Mouse (Mus musculus): ENCODE results near the gene Haghl. TPM values are rescaled to one million over a fixed set of nuclear protein-coding genes. Genes with fewer than 3 reads are reported as not detected.
A peak's percentile ranks its signal among the peaks of the same experiment; 100 is the strongest.
"Not testable (repeated sequence)": the region's sequence is repeated elsewhere in the genome, so short reads cannot be mapped to it uniquely, and the experiment has no call there.

The Haghl gene
- polyA plus RNA-seq, 1 experiment from 2014 or later: 80.7 TPM

DNA sequence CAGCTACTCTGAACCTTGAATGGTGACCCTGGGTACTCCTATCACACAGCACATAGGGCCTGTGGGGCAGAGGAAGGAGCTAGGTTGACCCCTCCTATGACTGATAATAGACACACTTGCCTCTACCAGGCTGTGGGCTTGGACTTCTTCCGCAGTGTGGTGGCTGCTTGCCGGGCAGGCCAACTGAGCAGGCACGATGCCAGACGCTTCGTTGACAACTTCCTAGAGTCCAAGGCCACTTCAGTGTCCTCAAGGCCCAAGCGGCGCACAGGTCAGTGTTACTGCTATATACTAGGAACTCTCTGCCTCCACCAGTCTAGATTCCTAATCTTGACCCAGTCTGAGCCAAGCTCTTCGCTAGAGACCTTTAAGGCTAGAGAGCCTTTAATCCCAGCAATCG is 41.6 kb downstream of the Haghl start:
- no peak for DNase-seq (ENCODE audit: low spot score)

DNA sequence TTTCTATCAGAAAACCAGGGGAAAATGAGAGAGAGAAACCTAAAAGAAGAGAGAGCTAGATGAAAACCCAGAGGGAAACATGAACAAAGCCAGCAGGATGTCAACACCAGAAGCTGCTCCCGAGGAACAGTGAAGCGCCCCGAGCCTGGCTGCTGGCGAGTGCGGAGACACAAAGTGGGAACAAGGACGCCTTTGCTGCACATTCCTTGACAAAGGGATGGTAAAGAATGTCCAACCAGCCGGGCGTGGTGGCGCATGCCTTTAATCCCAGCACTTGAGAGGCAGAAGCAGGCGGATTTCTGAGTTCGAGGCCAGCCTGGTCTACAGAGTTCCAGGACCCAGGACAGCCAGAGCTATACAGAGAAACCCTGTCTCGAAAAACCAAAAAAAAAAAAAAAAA is 44.0 kb downstream of the Haghl start:
- H3K36me3 ChIP-seq; H3K4me1 ChIP-seq; DNase-seq (ENCODE audit: low spot score); H3K27me3 ChIP-seq (ENCODE audit: low read depth, poor library complexity, severe bottlenecking); H3K4me3 ChIP-seq; H3K9me3 ChIP-seq (replicated peaks); H3K27ac ChIP-seq: not testable (repeated sequence)
- WGBS: 80% methylated on average over 12 of the region's 12 CpGs

More for the DNA sequence above, 41.6 kb downstream of the Haghl start:
- Histone ChIP-seq H3K4me3 (no peak overlapping the region), H3K27me3 (ENCODE audit: low read depth, poor library complexity, severe bottlenecking) (0 out of 2 replicates have a peak, but pooled peaks cover 6% of the 10 kb centered on the region), H3K4me1 (no peaks in the 10 kb centered on the region), H3K27ac (no peak overlapping the region), H3K9me3 (replicated peaks) (no peaks in the 10 kb centered on the region), H3K36me3 (no peaks in the 10 kb centered on the region)
- 93% methylated on average over 9 of the region's 9 CpGs for WGBS

DNA sequence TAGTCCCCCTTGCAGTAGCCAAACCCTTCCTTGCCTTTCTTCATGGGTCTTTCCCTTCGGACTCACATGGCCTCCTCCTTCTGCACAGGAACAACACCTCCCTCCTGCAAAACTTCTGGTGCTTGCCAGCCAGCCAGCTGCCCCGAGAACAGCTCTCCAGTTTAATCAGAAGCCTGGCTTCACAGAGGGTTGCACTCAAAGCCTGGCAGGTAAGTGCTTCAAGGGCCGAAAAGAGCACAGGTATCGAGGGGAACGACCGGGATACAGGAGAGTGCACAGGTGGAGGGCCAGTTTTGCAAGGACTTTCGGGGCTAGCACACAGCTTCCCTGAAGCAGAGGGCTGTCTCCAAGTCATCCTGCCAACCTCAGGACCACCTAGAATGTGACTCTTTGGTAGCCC is 46.6 kb downstream of the Haghl start:
- 83% methylated on average over 7 of the region's 7 CpGs for WGBS
- Histone ChIP-seq H3K9me3 (replicated peaks) (no peaks in the 10 kb centered on the region), H3K36me3 (no peaks in the 10 kb centered on the region), H3K4me1 (no peaks in the 10 kb centered on the region), H3K27me3 (ENCODE audit: low read depth, poor library complexity, severe bottlenecking) (0 out of 2 replicates have a peak, but pooled peaks cover 6% of the 10 kb centered on the region), H3K4me3 (no peak overlapping the region), H3K27ac (no peak overlapping the region)
- no peak for DNase-seq (ENCODE audit: low spot score)

DNA sequence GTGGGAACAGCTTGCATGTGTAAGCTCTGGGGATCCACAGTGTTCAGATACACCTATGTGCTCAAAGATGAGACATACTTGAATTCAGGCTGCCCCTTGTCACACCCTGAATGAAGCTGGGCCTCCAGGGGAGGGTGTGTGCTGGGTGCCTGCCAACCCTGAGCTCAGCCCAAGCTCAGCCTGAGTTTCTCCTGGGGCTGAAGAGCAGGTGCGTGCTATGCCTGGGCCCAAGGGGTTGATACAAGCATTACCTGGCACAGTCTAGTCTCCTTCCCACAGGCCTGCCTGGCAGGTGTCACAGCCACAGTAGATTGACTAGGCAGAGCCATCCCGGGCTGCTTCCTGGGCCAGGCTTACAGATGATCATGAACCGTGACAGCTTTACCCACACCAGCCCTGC is 49.7 kb downstream of the Haghl start, which contains the start of gene Mslnl:
TSS of gene Mslnl (plus strand) at position 298 of the 400 bp plus-strand sequence.
- H3K9me3 ChIP-seq (replicated peaks): no peaks in the 10 kb centered on the region
- no peak within 1 kb of the TSS for H3K27ac ChIP-seq
- H3K36me3 ChIP-seq: peaks cover 9% of the 10 kb centered on the region
- H3K4me1 ChIP-seq: no peaks in the 10 kb centered on the region
- WGBS: 87% methylated on average over 3 of the region's 3 CpGs
- H3K4me3 ChIP-seq: no peak within 1 kb of the TSS
- DNase-seq (ENCODE audit: low spot score): no peak
- no peaks in the 10 kb centered on the region for H3K27me3 ChIP-seq (ENCODE audit: low read depth, poor library complexity, severe bottlenecking)

DNA sequence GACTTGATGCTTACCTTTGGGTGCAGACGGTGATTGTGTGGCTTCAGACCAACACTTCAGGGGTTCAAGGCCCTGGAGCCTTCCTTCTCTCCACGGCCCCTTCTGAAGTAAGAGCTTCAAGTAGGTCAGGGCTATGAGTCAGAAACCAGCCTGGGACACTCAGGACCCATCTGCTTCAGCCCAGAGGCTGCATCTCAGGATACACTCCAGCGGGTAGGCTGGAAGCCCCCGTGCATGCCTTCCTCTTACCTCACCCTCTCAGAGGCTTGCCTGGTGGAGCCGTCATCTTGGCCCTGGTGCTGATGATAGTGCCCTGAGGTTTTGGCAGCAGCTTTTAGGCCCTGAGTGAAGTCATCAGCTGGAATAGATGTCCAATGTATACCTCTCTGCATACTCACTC is 50.2 kb downstream of the Haghl start:
- no peaks in the 10 kb centered on the region for H3K27me3 ChIP-seq (ENCODE audit: low read depth, poor library complexity, severe bottlenecking)
- no peak overlapping the region for H3K27ac ChIP-seq
- 83% methylated on average over 5 of the region's 5 CpGs for WGBS
- no peak overlapping the region for H3K4me3 ChIP-seq
- H3K4me1 ChIP-seq: no peaks in the 10 kb centered on the region
- peaks cover 14% of the 10 kb centered on the region for H3K36me3 ChIP-seq
- no peaks in the 10 kb centered on the region for H3K9me3 ChIP-seq (replicated peaks)
- no peak for DNase-seq (ENCODE audit: low spot score)

DNA sequence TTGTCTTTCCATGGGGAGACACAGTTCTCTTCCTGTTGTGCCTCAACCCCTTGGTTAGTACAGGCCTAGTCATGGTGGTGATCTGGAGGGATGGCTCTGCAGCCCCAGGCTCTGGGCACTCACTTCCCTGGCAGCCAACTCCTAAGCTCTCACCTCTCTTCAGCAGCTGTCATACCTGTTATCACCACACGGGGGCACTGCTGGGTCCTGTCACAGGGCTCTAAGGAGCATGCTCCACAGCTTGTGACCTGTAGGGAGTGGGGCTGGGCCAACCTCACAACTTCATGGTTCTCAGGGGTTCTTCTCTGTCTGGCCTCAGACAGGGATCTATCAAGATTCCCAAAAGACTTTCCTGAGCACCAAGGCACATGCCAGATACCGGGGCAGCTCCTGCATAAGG is 53.4 kb downstream of the Haghl start:
- Histone ChIP-seq H3K27ac (no peak overlapping the region), H3K27me3 (ENCODE audit: low read depth, poor library complexity, severe bottlenecking) (no peaks in the 10 kb centered on the region), H3K4me3 (no peak overlapping the region), H3K4me1 (peaks cover 13% of the 10 kb centered on the region), H3K9me3 (replicated peaks) (no peaks in the 10 kb centered on the region), H3K36me3 (peaks cover 27% of the 10 kb centered on the region)
- WGBS: 18% methylated on average over 2 of the region's 2 CpGs
- peak; percentile 94 for DNase-seq (ENCODE audit: low spot score)

Small RNAs within 50 kb of the gene (microRNA-seq; reads per million reads assigned to microRNA genes)
- gene Gm25083 (not detected), gene Mir3082 (not detected), gene Mir6966 (not detected)

Other genes with a start within 250 kb of the Haghl start
- 11.1 and 13.1 TPM in 2 replicates for gene Sox8, start 215.0 kb downstream of the Haghl start, polyA plus RNA-seq (2016; fragmentation: Nextera tagmentation; extraction: Ambion mirVana)
- gene Lmf1, start 206.6 kb downstream of the Haghl start, polyA plus RNA-seq (2016; fragmentation: Nextera tagmentation; extraction: Ambion mirVana): 28.9 and 29.0 TPM in 2 replicates
- 2.0 TPM in 2 replicates for gene Gng13, start 68.5 kb downstream of the Haghl start, polyA plus RNA-seq (2016; fragmentation: Nextera tagmentation; extraction: Ambion mirVana)
- 68.5 and 71.9 TPM in 2 replicates for gene Chtf18, start 58.3 kb downstream of the Haghl start, polyA plus RNA-seq (2016; fragmentation: Nextera tagmentation; extraction: Ambion mirVana)
- gene Rpusd1, start 58.0 kb downstream of the Haghl start, polyA plus RNA-seq (2016; fragmentation: Nextera tagmentation; extraction: Ambion mirVana): 24.8 and 27.0 TPM in 2 replicates
- gene Mslnl, start 49.6 kb downstream of the Haghl start, polyA plus RNA-seq (2016; fragmentation: Nextera tagmentation; extraction: Ambion mirVana): not detected in 2 replicates
- gene Msln, start 31.3 kb downstream of the Haghl start, polyA plus RNA-seq (2016; fragmentation: Nextera tagmentation; extraction: Ambion mirVana): 0.98 TPM in 1 of 2 replicates, not detected in the other
- 21.2 and 26.8 TPM in 2 replicates for gene Narfl, start 11.9 kb downstream of the Haghl start, polyA plus RNA-seq (2016; fragmentation: Nextera tagmentation; extraction: Ambion mirVana)
- 0.44 and 0.50 TPM in 2 replicates for gene Ccdc78, start 907 bp upstream of the Haghl start, polyA plus RNA-seq (2016; fragmentation: Nextera tagmentation; extraction: Ambion mirVana)
- gene Fam173a, start 7.2 kb upstream of the Haghl start, polyA plus RNA-seq (2016; fragmentation: Nextera tagmentation; extraction: Ambion mirVana): 55.6 and 63.3 TPM in 2 replicates
- gene AC134908.4, start 10.0 kb upstream of the Haghl start, polyA plus RNA-seq (2016; fragmentation: Nextera tagmentation; extraction: Ambion mirVana): 0.76 TPM in 1 of 2 replicates, not detected in the other
- gene Metrn, start 11.5 kb upstream of the Haghl start, polyA plus RNA-seq (2016; fragmentation: Nextera tagmentation; extraction: Ambion mirVana): 87.5 and 112 TPM in 2 replicates
- gene Fbxl16, start 23.4 kb upstream of the Haghl start, polyA plus RNA-seq (2016; fragmentation: Nextera tagmentation; extraction: Ambion mirVana): 1.0 and 1.5 TPM in 2 replicates
- 31.6 and 32.0 TPM in 2 replicates for gene Wdr24, start 38.0 kb upstream of the Haghl start, polyA plus RNA-seq (2016; fragmentation: Nextera tagmentation; extraction: Ambion mirVana)
- 52.4 and 54.9 TPM in 2 replicates for gene Jmjd8, start 43.2 kb upstream of the Haghl start, polyA plus RNA-seq (2016; fragmentation: Nextera tagmentation; extraction: Ambion mirVana)
- 408 and 426 TPM in 2 replicates for gene Stub1, start 47.7 kb upstream of the Haghl start, polyA plus RNA-seq (2016; fragmentation: Nextera tagmentation; extraction: Ambion mirVana)
- gene Rhbdl1, start 51.6 kb upstream of the Haghl start, polyA plus RNA-seq (2016; fragmentation: Nextera tagmentation; extraction: Ambion mirVana): 1.0 and 1.2 TPM in 2 replicates
- 1.5 and 1.9 TPM in 2 replicates for gene Gm20683, start 56.1 kb upstream of the Haghl start, polyA plus RNA-seq (2016; fragmentation: Nextera tagmentation; extraction: Ambion mirVana)
- gene Rhot2, start 59.2 kb upstream of the Haghl start, polyA plus RNA-seq (2016; fragmentation: Nextera tagmentation; extraction: Ambion mirVana): 30.8 and 32.6 TPM in 2 replicates
- 45.5 and 46.2 TPM in 2 replicates for gene Wdr90, start 75.8 kb upstream of the Haghl start, polyA plus RNA-seq (2016; fragmentation: Nextera tagmentation; extraction: Ambion mirVana)
- gene Mcrip2, start 83.1 kb upstream of the Haghl start, polyA plus RNA-seq (2016; fragmentation: Nextera tagmentation; extraction: Ambion mirVana): 13.6 and 22.0 TPM in 2 replicates
- 69.3 and 69.6 TPM in 2 replicates for gene Mettl26, start 89.4 kb upstream of the Haghl start, polyA plus RNA-seq (2016; fragmentation: Nextera tagmentation; extraction: Ambion mirVana)
- gene Wfikkn1, start 95.2 kb upstream of the Haghl start, polyA plus RNA-seq (2016; fragmentation: Nextera tagmentation; extraction: Ambion mirVana): 2.6 and 5.6 TPM in 2 replicates
- 37.5 and 37.9 TPM in 2 replicates for gene Rab40c, start 134.1 kb upstream of the Haghl start, polyA plus RNA-seq (2016; fragmentation: Nextera tagmentation; extraction: Ambion mirVana)
- 65.2 and 72.1 TPM in 2 replicates for gene Pigq, start 159.3 kb upstream of the Haghl start, polyA plus RNA-seq (2016; fragmentation: Nextera tagmentation; extraction: Ambion mirVana)
- 0.10 and 0.18 TPM in 2 replicates for gene Nhlrc4, start 159.3 kb upstream of the Haghl start, polyA plus RNA-seq (2016; fragmentation: Nextera tagmentation; extraction: Ambion mirVana)
- gene A930017K11Rik, start 166.9 kb upstream of the Haghl start, polyA plus RNA-seq (2016; fragmentation: Nextera tagmentation; extraction: Ambion mirVana): 0.08 and 0.20 TPM in 2 replicates
- gene Capn15, start 200.1 kb upstream of the Haghl start, polyA plus RNA-seq (2016; fragmentation: Nextera tagmentation; extraction: Ambion mirVana): 38.7 and 38.9 TPM in 2 replicates

Measured in limb, embryonic 10.5 days (tissue).